Mouse (Mus musculus) stomach, adult 2 months (tissue): ENCODE data around the gene Stn1. TPM values are rescaled to one million over a fixed set of nuclear protein-coding genes. Genes with fewer than 3 reads are reported as not detected.

Experiments used
- polyA plus RNA-seq: library from polyadenylated mRNA; depleted of rRNA; stranded (reverse); fragments of >200 nt; gene quantifications from 2 replicates; pipeline ENCODE4 v1.2.3, GENCODE M21; 2012; rRNA removed

Stn1 gene
- polyA plus RNA-seq = 9.8 and 9.9 TPM in 2 replicates

DNA sequence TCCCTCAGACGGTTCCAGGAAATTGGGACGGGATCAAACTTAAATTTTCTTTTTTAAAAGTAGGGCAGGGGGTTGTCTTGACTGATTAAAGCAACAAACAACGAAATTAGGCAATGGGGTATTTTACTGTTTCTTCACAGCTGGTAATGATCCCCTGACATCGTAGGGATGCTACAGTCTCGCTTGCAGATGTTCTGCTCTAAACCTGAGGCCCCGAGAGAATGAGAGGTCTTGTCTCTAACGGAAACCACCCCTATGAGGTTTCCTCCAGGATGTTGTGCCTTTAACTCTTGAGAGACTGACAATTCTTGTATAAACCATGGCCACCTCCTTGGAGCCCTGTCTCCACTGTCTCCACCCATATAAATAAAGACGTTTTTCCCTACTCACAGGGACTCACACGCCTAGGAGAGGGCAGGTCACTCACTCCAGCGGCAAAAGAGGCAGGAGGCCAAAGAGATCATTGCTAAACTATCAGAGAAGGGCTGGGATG is at the start of gene Stn1:
Stn1 (minus strand) TSS at position 208 of the 493 bp plus-strand sequence.

DNA sequence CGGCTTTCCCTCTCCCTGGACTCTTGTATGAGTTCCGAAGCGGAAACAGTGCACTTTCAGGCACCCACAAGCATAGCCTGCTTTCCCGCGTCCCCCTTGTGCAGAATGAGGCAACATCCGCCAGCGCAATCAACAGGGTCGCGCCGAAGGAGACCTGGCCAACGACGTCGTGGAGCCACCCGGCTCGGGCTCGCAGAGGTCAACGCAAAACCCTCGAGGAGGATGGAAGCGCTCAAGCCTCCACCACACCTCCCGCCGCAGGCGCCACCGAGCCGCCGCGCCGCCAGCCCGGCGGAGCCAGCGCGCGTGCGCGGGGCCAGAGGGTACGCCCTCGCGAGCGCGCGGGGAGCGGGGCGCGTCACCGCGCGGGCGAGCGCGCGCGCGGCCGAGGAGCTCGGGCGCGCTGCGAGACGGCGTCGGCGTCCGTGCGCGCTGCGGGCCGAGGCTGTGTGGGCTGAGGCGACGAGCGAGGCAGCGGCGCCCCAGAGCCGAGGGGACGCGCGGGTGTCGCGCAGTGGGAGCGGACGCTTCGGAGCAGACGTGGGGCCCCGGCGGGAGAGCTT is 42.0 kb upstream of the Stn1 start, which contains the start of gene Slk:
Slk (plus strand) TSS at position 454 of the 563 bp plus-strand sequence.

DNA sequence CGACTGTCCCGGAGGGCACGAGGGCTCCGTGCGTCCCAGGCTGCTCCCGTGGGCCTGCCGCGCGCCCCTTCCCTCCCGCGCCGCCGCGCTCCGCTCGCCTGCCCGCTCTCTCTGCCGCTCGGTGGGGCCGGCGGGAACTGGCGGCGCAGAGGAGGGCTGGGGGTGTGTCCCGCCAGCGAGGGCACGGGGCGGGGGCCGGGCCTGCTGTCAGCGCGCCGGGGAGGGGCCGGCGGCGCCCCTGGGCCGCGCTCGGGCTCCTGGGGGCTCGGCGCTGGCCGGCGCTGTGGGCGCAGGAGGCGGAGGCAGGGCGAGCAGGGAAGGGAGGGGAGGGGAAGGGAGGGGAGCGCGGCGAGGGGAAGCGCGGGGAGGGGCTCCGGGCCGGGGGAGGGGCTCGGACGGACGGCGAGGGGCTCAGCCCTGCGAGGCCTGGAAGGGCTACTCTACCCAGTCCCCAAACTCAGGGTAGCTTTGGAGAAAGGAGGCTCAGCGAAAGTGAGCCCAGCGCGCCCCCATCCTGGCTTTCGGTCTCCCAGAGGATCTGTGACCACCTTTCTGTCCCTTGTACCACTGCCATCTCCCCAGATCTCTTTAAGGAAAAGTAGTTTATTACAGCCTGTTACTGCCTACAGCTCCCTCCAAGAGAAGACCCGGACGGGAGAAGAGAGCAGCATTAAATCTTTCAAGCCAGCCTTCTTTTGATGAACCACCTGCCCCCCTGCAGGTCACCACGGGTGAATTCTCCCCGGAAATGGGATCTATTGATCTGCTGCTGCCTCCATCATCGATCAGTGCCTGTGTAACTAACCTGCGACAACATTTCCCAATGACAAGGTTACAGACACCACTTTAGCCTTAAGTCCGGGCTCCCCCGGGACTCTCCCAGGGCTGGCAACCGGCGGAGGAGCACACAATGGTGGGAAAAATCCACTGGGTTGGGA is 72.7 kb downstream of the Stn1 start, which contains the start of gene Sh3pxd2a:
Sh3pxd2a (minus strand) TSS at position 98 of the 938 bp plus-strand sequence.

Other genes with a start within 250 kb of the Stn1 start
- gene Sh3pxd2a, start 73.1 kb downstream of the Stn1 start, polyA plus RNA-seq = 12.1 and 13.5 TPM in 2 replicates
- 2.8 and 4.6 TPM in 2 replicates for gene Slk, start 42.2 kb upstream of the Stn1 start, polyA plus RNA-seq
- 11.9 and 20.6 TPM in 2 replicates for gene Col17a1, start 154.6 kb upstream of the Stn1 start, polyA plus RNA-seq
- gene Sfr1, start 194.2 kb upstream of the Stn1 start, polyA plus RNA-seq = 16.3 and 19.1 TPM in 2 replicates